Mouse (Mus musculus) WW6 (cell line): Measurements from ENCODE around the gene Mtm1.

Experiments used
- DNase-seq: peaks from one replicate; pipeline ENCODE4 v3.0.0-alpha.2; 2013; ENCODE audit warnings: low read depth, low spot score

Gene Mtm1

GRCm38 (mm10) chrX:71210467-71210866, at the start of gene Mtm1:
TSS of gene Mtm1 (plus strand) at chrX:71210767.
- no peak for DNase-seq

GRCm38 (mm10) chrX:71181526-71181925, 29.0 kb upstream of the Mtm1 start:
- no peak for DNase-seq

- DNase-seq: no peak
Measured at GRCm38 (mm10) chrX:71183671-71184070, 26.9 kb upstream of the Mtm1 start.

- no peak for DNase-seq
Measured at GRCm38 (mm10) chrX:71186396-71186795, 24.2 kb upstream of the Mtm1 start.

- DNase-seq: no peak
Measured at GRCm38 (mm10) chrX:71204776-71205175, 5.8 kb upstream of the Mtm1 start.

- no peak for DNase-seq
Measured at GRCm38 (mm10) chrX:71205821-71206542, 4.6 kb upstream of the Mtm1 start.

- DNase-seq: no peak
Measured at GRCm38 (mm10) chrX:71206595-71206994, 4.0 kb upstream of the Mtm1 start.

GRCm38 (mm10) chrX:71212911-71213310, 2.3 kb downstream of the Mtm1 start:
- no peak for DNase-seq

- peak; percentile 56 for DNase-seq
Measured at GRCm38 (mm10) chrX:71214441-71215112, 4.0 kb downstream of the Mtm1 start.

GRCm38 (mm10) chrX:71215113-71215708, 4.6 kb downstream of the Mtm1 start:
- DNase-seq: no peak

- no peak for DNase-seq
Measured at GRCm38 (mm10) chrX:71216879-71217278, 6.3 kb downstream of the Mtm1 start.

- no peak for DNase-seq
Measured at GRCm38 (mm10) chrX:71218853-71219252, 8.3 kb downstream of the Mtm1 start.

- no peak for DNase-seq
Measured at GRCm38 (mm10) chrX:71220896-71221295, 10.3 kb downstream of the Mtm1 start.

- DNase-seq: no peak
Measured at GRCm38 (mm10) chrX:71222648-71223408, 12.3 kb downstream of the Mtm1 start.

GRCm38 (mm10) chrX:71226881-71227280, 16.3 kb downstream of the Mtm1 start:
- DNase-seq: no peak

- DNase-seq: no peak
Measured at GRCm38 (mm10) chrX:71228200-71228599, 17.6 kb downstream of the Mtm1 start.

GRCm38 (mm10) chrX:71230847-71231246, 20.3 kb downstream of the Mtm1 start:
- no peak for DNase-seq

- no peak for DNase-seq
Measured at GRCm38 (mm10) chrX:71256422-71256821, 45.9 kb downstream of the Mtm1 start.

GRCm38 (mm10) chrX:71260857-71261256, 50.3 kb downstream of the Mtm1 start:
- DNase-seq: no peak

- DNase-seq: no peak
Measured at GRCm38 (mm10) chrX:71264316-71264715, 53.7 kb downstream of the Mtm1 start.

GRCm38 (mm10) chrX:71268972-71269371, 58.4 kb downstream of the Mtm1 start:
- DNase-seq: no peak

- DNase-seq: no peak
Measured at GRCm38 (mm10) chrX:71274150-71274549, 63.6 kb downstream of the Mtm1 start.
